Mouse (Mus musculus) olfactory bulb, adult 2 months (tissue): ENCODE results near the gene Cd27.

Experiments
- CTCF ChIP-seq: fragments of 200-500 bp; IDR thresholded peaks from 2 replicates; pipeline ENCODE4 v1.5.1; 2012; ENCODE audit warnings: low read depth, mild to moderate bottlenecking, low read length, moderate library complexity; ENCODE audit not compliant: insufficient read depth
- POLR2A ChIP-seq: fragments of 200-500 bp; IDR thresholded peaks from 2 replicates; pipeline ENCODE4 v1.6.1; 2012; ENCODE audit warnings: mild to moderate bottlenecking, low read depth, low read length, moderate library complexity; ENCODE audit not compliant: insufficient read depth

DNA sequence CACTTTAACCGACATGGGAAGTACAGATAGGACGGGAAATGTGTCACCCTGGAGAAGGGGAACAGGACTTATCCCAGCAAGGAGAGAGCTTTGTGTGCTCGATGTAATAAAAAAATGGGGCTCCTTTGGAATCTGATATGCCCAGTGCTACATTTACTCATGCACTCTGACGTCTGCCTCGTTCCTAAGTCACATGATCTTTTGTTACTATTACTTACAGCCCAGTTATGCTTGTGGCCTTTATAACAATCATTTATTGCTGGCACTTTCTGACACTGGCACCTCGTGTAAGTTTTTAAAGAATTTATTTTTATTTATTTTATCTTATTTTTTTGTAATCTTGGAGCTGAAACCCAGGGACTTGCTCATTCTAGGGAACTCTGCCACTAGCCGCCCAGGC lies 43.4 kb downstream of the Cd27 start:
- TF ChIP-seq CTCF (no peak), POLR2A (no peak)
